27 mouse cellular contexts compared by ENCODE assay signal in the genomic region with DNA sequence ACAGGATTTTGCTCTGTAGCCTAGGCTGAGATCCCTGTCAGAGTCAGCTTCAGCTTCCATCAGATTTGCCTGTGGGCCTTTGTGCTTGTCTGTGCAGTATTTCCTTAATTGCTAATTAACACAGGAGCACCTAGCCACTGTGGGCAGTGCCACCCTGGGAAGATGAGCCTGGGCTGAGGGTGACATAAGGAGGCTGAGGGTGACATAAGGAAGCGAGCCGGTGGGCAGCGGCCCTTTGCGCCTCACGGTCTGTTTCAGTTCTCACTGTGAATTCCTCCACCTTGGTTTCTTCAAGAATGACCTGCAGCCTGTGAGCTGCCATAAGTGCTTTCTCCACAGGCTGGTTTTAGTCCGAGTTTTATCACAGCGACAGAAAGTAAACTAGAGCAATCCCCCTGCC. TPM values are rescaled to one million over a fixed set of nuclear protein-coding genes. Genes with fewer than 3 reads are reported as not detected.
"Had no signal": no experiment of that assay in that cellular context is flagged by ENCODE, and none has a peak within 500 bp of the region (broad histone marks: within the 10 kb centered on the region; RNA-seq: fewer than 3 reads in every experiment).

No protein-coding gene starts in this region.

- H3K27me3 ChIP-seq: heart, embryonic 13.5 days; heart, embryonic 15.5 days; hindbrain, embryonic 13.5 days; hindbrain, embryonic 15.5 days; kidney, embryonic 15.5 days; limb, embryonic 12.5 days; liver, embryonic 13.5 days had no signal

- H3K9ac ChIP-seq: heart, embryonic 13.5 days; heart, embryonic 15.5 days; hindbrain, embryonic 13.5 days; hindbrain, embryonic 15.5 days; kidney, embryonic 15.5 days; limb, embryonic 12.5 days; liver, embryonic 13.5 days had no signal

- DNase-seq: gastrocnemius, postnatal 14 days; gastrocnemius, postnatal 36 days; heart, adult 18-20 months; heart, postnatal 14 days; heart, postnatal 36 days; kidney, adult 11 months; kidney, adult 2 months; kidney, adult 9 months; kidney, postnatal 14 days; kidney, postnatal 36 days; liver; liver, embryonic 13.5 days had no signal

- H3K27ac ChIP-seq: heart, embryonic 10.5 days; heart, embryonic 13.5 days; heart, embryonic 15.5 days; hindbrain, embryonic 13.5 days; hindbrain, embryonic 15.5 days; hindbrain, postnatal 0 days; kidney, embryonic 15.5 days; kidney, postnatal 0 days; layer of hippocampus, adult 2 months; left cerebral cortex, adult 2 months; limb, embryonic 10.5 days; limb, embryonic 12.5 days; liver, embryonic 13.5 days had no signal

- H3K4me3 ChIP-seq: heart, embryonic 10.5 days; heart, embryonic 13.5 days; heart, embryonic 15.5 days; hindbrain, embryonic 13.5 days; hindbrain, embryonic 15.5 days; kidney, embryonic 15.5 days; layer of hippocampus, adult 2 months; left cerebral cortex, adult 2 months; limb, embryonic 10.5 days; limb, embryonic 12.5 days; liver, embryonic 13.5 days had no signal

- ATAC-seq: hindbrain, postnatal 0 days; intestine, embryonic 16.5 days had no signal

- H3K9me3 ChIP-seq: heart, embryonic 10.5 days; heart, embryonic 13.5 days; heart, embryonic 15.5 days; hindbrain, embryonic 13.5 days; hindbrain, embryonic 15.5 days; kidney, embryonic 15.5 days; limb, embryonic 10.5 days; limb, embryonic 12.5 days; liver, embryonic 13.5 days had no signal

- H3K36me3 ChIP-seq: heart, embryonic 10.5 days; heart, embryonic 13.5 days; heart, embryonic 15.5 days; hindbrain, embryonic 13.5 days; hindbrain, embryonic 15.5 days; kidney, embryonic 15.5 days; limb, embryonic 10.5 days; limb, embryonic 12.5 days; liver, embryonic 13.5 days had no signal

- H3K4me2 ChIP-seq: heart, embryonic 13.5 days; heart, embryonic 15.5 days; hindbrain, embryonic 13.5 days; hindbrain, embryonic 15.5 days; kidney, embryonic 15.5 days; limb, embryonic 12.5 days; liver, embryonic 11.5 days; liver, embryonic 13.5 days had no signal

- H3K4me1 ChIP-seq: hindbrain, embryonic 15.5 days had no signal

RNA-seq across cellular contexts. Expression of gene Aurkb, which starts 36.2 kb away (rescaled TPM):
- total RNA-seq: gastrocnemius, adult 18-20 months had no signal
